Mouse (Mus musculus): ENCODE measurements around the gene Trim8. TPM values are rescaled to one million over a fixed set of nuclear protein-coding genes. Genes with fewer than 3 reads are reported as not detected.
A peak's percentile ranks its signal among the peaks of the same experiment; 100 is the strongest.

Trim8 gene
- polyA plus RNA-seq, 1 experiment from 2014 or later = 30.0 TPM

GRCm38 (mm10) chr19:46523480-46524151 is 22.1 kb downstream of the Trim8 start:
- WGBS = 3% methylated on average over 20 of the region's 20 CpGs
- Histone ChIP-seq H3K27ac (peak overlapping the region; percentile 88), H3K36me3 (no peaks in the 10 kb centered on the region), H3K4me3 (peak overlapping the region; percentile 47), H3K9me3 (no peaks in the 10 kb centered on the region), H3K27me3 (ENCODE audit: insufficient read depth, poor library complexity, severe bottlenecking) (no peaks in the 10 kb centered on the region), H3K4me1 (replicated peaks) (peaks cover 91% of the 10 kb centered on the region)
- peak; percentile 82 for DNase-seq (ENCODE audit: low spot score)

- Histone ChIP-seq H3K4me1 (replicated peaks) (peaks cover 91% of the 10 kb centered on the region), H3K4me3 (peak overlapping the region; percentile 47), H3K9me3 (no peaks in the 10 kb centered on the region), H3K36me3 (no peaks in the 10 kb centered on the region), H3K27me3 (ENCODE audit: insufficient read depth, poor library complexity, severe bottlenecking) (no peaks in the 10 kb centered on the region), H3K27ac (peak overlapping the region; percentile 88)
- DNase-seq (ENCODE audit: low spot score) = no peak
- WGBS = 5% methylated on average over 6 of the region's 6 CpGs
Measured at GRCm38 (mm10) chr19:46524152-46524544, 22.6 kb downstream of the Trim8 start.

DNA sequence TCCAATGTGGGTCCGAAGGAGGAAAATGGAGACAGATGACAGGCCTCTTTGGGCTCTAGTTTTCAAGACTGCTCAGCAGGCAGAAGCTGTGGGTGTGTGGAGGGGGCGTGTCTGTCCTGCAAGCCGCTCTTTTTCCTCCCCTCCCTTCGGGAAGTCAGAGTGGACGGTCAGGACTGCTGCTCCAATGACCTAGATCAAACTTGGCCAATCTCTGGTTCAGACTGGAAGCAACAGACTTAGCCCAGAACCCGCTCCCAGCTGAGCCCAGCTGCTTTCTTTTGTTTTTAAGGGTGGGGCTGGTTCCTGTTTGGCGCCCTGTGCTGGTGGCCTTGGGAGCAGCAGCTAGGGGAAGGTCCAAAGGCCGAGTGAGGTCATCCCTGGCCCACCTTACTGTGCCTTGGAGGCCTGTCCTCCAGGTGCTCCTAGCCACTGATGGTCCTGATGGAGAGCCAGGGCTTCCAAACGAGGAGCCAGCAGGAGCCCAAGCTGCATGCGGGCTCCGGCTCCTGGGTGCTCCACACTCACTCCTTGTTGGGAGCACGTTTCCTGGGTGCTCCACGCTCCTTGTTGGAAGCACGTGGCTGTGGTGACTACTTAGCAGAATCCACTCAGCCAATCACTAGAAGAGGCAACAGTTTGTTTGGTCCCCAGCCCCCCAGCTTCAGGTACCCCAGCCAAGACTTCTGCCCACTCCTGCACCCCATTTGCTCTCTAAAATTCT is 23.3 kb downstream of the Trim8 start:
- Histone ChIP-seq H3K9me3 (no peaks in the 10 kb centered on the region), H3K27ac (peak overlapping the region; percentile 88), H3K27me3 (ENCODE audit: insufficient read depth, poor library complexity, severe bottlenecking) (no peaks in the 10 kb centered on the region), H3K4me3 (peak overlapping the region; percentile 47), H3K36me3 (no peaks in the 10 kb centered on the region), H3K4me1 (replicated peaks) (peaks cover 91% of the 10 kb centered on the region)
- peak; percentile 67 for DNase-seq (ENCODE audit: low spot score)
- WGBS = 25% methylated on average over 14 of the region's 14 CpGs

GRCm38 (mm10) chr19:46525691-46526631 is 24.5 kb downstream of the Trim8 start:
- no peaks in the 10 kb centered on the region for H3K9me3 ChIP-seq
- WGBS = 41% methylated on average over 10 of the region's 10 CpGs
- H3K27me3 ChIP-seq (ENCODE audit: insufficient read depth, poor library complexity, severe bottlenecking) = no peaks in the 10 kb centered on the region
- H3K4me1 ChIP-seq (replicated peaks) = peaks cover 95% of the 10 kb centered on the region
- peak overlapping the region; percentile 92 for H3K27ac ChIP-seq
- peak; percentile 30 for DNase-seq (ENCODE audit: low spot score)
- H3K4me3 ChIP-seq = 0 out of 2 replicates have a peak overlapping the region, but pooled peaks have one; percentile 16
- H3K36me3 ChIP-seq = no peaks in the 10 kb centered on the region

GRCm38 (mm10) chr19:46527632-46528528 is 26.4 kb downstream of the Trim8 start:
- Histone ChIP-seq H3K4me1 (replicated peaks) (peaks cover 100% of the 10 kb centered on the region), H3K27me3 (ENCODE audit: insufficient read depth, poor library complexity, severe bottlenecking) (no peaks in the 10 kb centered on the region), H3K9me3 (no peaks in the 10 kb centered on the region), H3K36me3 (no peaks in the 10 kb centered on the region), H3K27ac (peak overlapping the region; percentile 92), H3K4me3 (peak overlapping the region; percentile 44)
- WGBS = 4% methylated on average over 17 of the region's 17 CpGs
- DNase-seq (ENCODE audit: low spot score) = peak; percentile 23

DNA sequence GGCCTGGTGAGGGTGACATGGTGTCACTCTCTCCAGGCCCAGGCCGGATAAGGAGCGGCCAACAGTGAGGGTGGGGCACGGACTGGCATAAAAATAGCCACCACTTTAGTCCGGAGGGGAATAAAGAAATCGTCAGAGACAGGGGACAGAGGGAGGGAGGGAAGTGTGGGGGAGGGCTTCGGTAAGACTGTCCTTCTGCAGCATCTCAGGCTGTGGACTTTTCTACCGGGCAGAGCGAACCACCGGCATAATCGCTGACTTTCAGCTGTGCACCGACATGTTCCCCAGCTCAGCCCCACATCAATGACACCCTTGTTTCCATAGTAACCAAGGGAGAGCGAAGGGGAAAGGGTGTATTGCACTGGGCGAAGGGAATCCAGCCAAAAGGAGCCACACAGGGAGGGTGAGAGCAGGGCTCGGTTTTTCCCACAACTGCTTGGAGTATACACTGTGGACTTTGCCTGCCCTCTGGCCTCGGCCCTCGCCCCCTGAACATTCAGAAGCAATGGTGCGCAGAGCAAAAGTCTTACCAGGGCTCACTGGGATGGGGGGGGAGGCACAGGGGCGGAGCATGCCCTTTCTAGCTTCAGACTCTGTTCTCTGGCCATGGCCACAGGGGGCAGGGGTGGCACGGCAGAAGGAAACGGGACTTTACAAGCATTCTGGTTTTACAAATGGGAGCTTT is 27.2 kb downstream of the Trim8 start:
- no peaks in the 10 kb centered on the region for H3K36me3 ChIP-seq
- H3K27ac ChIP-seq = peak overlapping the region; percentile 92
- H3K4me3 ChIP-seq = peak overlapping the region; percentile 44
- H3K4me1 ChIP-seq (replicated peaks) = peaks cover 100% of the 10 kb centered on the region
- peak; percentile 88 for DNase-seq (ENCODE audit: low spot score)
- H3K27me3 ChIP-seq (ENCODE audit: insufficient read depth, poor library complexity, severe bottlenecking) = no peaks in the 10 kb centered on the region
- under 1% methylated on average over 20 of the region's 20 CpGs for WGBS
- no peaks in the 10 kb centered on the region for H3K9me3 ChIP-seq

GRCm38 (mm10) chr19:46529601-46530448 is 28.3 kb downstream of the Trim8 start:
- H3K27me3 ChIP-seq (ENCODE audit: insufficient read depth, poor library complexity, severe bottlenecking) = no peaks in the 10 kb centered on the region
- H3K4me1 ChIP-seq (replicated peaks) = peaks cover 100% of the 10 kb centered on the region
- peak overlapping the region; percentile 44 for H3K4me3 ChIP-seq
- peak overlapping the region; percentile 92 for H3K27ac ChIP-seq
- no peaks in the 10 kb centered on the region for H3K9me3 ChIP-seq
- H3K36me3 ChIP-seq = peaks cover 5% of the 10 kb centered on the region; the same call in 1 of the 2 replicates
- 4% methylated on average over 13 of the region's 13 CpGs for WGBS
- peak; percentile 49 for DNase-seq (ENCODE audit: low spot score)

DNA sequence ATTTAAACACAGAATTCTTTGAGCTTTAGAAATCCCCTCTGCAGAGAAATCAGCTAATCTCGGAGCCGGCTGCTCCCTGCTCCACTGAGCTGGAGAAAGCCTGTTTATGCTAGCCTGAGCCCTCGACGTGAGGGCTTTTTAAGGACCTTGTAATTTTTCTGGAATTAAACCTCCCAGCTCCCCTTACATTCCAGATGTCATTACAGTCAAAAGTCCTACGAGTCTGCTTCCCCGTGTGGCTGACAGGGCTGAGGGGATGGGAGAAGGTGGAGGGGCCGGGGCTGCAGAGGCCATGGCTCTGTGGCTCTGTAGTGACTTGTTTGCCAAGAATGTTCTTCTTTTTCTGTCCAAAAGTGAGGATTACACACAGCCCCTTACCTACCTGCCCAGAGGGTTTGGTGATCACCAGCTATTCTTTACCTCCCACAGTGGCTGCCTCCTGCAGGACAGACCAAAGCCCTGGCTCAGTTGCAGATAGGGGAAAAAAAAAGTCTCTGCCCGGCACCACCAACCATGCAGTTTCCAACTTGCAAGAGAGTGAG is 29.0 kb downstream of the Trim8 start:
- WGBS = 3% methylated on average over 8 of the region's 8 CpGs
- no peaks in the 10 kb centered on the region for H3K9me3 ChIP-seq
- H3K27me3 ChIP-seq (ENCODE audit: insufficient read depth, poor library complexity, severe bottlenecking) = no peaks in the 10 kb centered on the region
- peak overlapping the region; percentile 44 for H3K4me3 ChIP-seq
- peaks cover 8% of the 10 kb centered on the region; the same call in 1 of the 2 replicates for H3K36me3 ChIP-seq
- peaks cover 99% of the 10 kb centered on the region for H3K4me1 ChIP-seq (replicated peaks)
- DNase-seq (ENCODE audit: low spot score) = peak; percentile 21
- peak overlapping the region; percentile 92 for H3K27ac ChIP-seq

GRCm38 (mm10) chr19:46531071-46532030 is 29.8 kb downstream of the Trim8 start:
- DNase-seq (ENCODE audit: low spot score) = peak; percentile 53

More at GRCm38 (mm10) chr19:46531071-46532030, 29.8 kb downstream of the Trim8 start:
- Histone ChIP-seq H3K27ac (peak overlapping the region; percentile 92), H3K36me3 (peaks cover 13% of the 10 kb centered on the region; the same call in 1 of the 2 replicates), H3K4me1 (replicated peaks) (peaks cover 90% of the 10 kb centered on the region), H3K9me3 (no peaks in the 10 kb centered on the region), H3K27me3 (ENCODE audit: insufficient read depth, poor library complexity, severe bottlenecking) (no peaks in the 10 kb centered on the region), H3K4me3 (peak overlapping the region; percentile 44)
- 5% methylated on average over 16 of the region's 16 CpGs for WGBS

All from hindbrain, embryonic 10.5 days (tissue).